Comparison of ENCODE assay signal across 33 mouse cellular contexts in genomic region chr13:104843295-104844089, GRCm38 (mm10). TPM values are rescaled to one million over a fixed set of nuclear protein-coding genes. Genes with fewer than 3 reads are reported as not detected.
"Had no signal": no experiment of that assay in that cellular context is flagged by ENCODE, and none has a peak within 500 bp of the region (broad histone marks: within the 10 kb centered on the region; RNA-seq: fewer than 3 reads in every experiment).

No protein-coding gene starts in this region.

- H3K9ac ChIP-seq: heart, embryonic 12.5 days; hindbrain, embryonic 13.5 days; hindbrain, embryonic 15.5 days; limb, embryonic 12.5 days; liver, embryonic 13.5 days; liver, embryonic 15.5 days; liver, postnatal 0 days had no signal

- H3K4me3 ChIP-seq: gastrocnemius, adult 2 months; heart, embryonic 10.5 days; heart, embryonic 12.5 days; hindbrain, embryonic 13.5 days; hindbrain, embryonic 15.5 days; layer of hippocampus, adult 2 months; left cerebral cortex, adult 2 months; limb, embryonic 10.5 days; limb, embryonic 12.5 days; liver, embryonic 13.5 days; liver, embryonic 15.5 days had no signal

- H3K27ac ChIP-seq: gastrocnemius, adult 2 months; heart, embryonic 10.5 days; hindbrain, embryonic 13.5 days; hindbrain, embryonic 15.5 days; hindbrain, postnatal 0 days; layer of hippocampus, adult 2 months; left cerebral cortex, adult 2 months; limb, embryonic 10.5 days; limb, embryonic 12.5 days; liver, embryonic 13.5 days; liver, embryonic 15.5 days had no signal

- H3K9me3 ChIP-seq: heart, embryonic 10.5 days; heart, embryonic 12.5 days; hindbrain, embryonic 13.5 days; hindbrain, embryonic 15.5 days; limb, embryonic 10.5 days; limb, embryonic 12.5 days; liver, embryonic 13.5 days; liver, embryonic 15.5 days had no signal

- H3K36me3 ChIP-seq: hindbrain, embryonic 15.5 days had no signal

- DNase-seq: gastrocnemius, adult 2 months; gastrocnemius, postnatal 10 days; gastrocnemius, postnatal 25 days; heart, adult 18-20 months; heart, postnatal 10 days; kidney, adult 11 months; kidney, adult 2 months; kidney, postnatal 10 days; kidney, postnatal 25 days; kidney, postnatal 4 days; liver; liver, embryonic 13.5 days; liver, postnatal 0 days had no signal

- H3K27me3 ChIP-seq: heart, embryonic 12.5 days; hindbrain, embryonic 13.5 days; hindbrain, embryonic 15.5 days; limb, embryonic 12.5 days; liver, embryonic 13.5 days; liver, embryonic 15.5 days had no signal

- H3K4me2 ChIP-seq: heart, embryonic 12.5 days; hindbrain, embryonic 13.5 days; hindbrain, embryonic 15.5 days; limb, embryonic 12.5 days; liver, embryonic 11.5 days; liver, embryonic 13.5 days; liver, embryonic 15.5 days had no signal

- ATAC-seq: hindbrain, postnatal 0 days; intestine, embryonic 16.5 days; liver, postnatal 0 days had no signal

- H3K4me1 ChIP-seq: heart, embryonic 10.5 days; heart, embryonic 12.5 days; hindbrain, embryonic 13.5 days; hindbrain, embryonic 15.5 days; limb, embryonic 10.5 days; limb, embryonic 12.5 days; liver, embryonic 13.5 days; liver, embryonic 15.5 days had no signal

RNA-seq across cellular contexts. Expression of gene Shisal2b, which starts 20.2 kb away (rescaled TPM):
- total RNA-seq: gastrocnemius, postnatal 10 days; gastrocnemius, postnatal 4 days; heart, adult 18-20 months; heart, adult 8-10 months; heart, postnatal 25 days; hematopoietic stem cell, adult 5-6 weeks had no signal
- polyA plus RNA-seq: heart, embryonic 14.5 days; heart, embryonic 16.5 days; hindbrain, embryonic 11.5 days; intestine, embryonic 14.5 days; kidney, adult 2 months; limb, embryonic 12.5 days; liver, embryonic 13.5 days; liver, embryonic 15.5 days; liver, postnatal 0 days had no signal
